Mouse (Mus musculus): ENCODE data around the gene Mapk3. TPM values are rescaled to one million over a fixed set of nuclear protein-coding genes. Genes with fewer than 3 reads are reported as not detected.

Gene Mapk3
- polyA plus RNA-seq, 1 experiment from 2014 or later, result 105 TPM

DNA sequence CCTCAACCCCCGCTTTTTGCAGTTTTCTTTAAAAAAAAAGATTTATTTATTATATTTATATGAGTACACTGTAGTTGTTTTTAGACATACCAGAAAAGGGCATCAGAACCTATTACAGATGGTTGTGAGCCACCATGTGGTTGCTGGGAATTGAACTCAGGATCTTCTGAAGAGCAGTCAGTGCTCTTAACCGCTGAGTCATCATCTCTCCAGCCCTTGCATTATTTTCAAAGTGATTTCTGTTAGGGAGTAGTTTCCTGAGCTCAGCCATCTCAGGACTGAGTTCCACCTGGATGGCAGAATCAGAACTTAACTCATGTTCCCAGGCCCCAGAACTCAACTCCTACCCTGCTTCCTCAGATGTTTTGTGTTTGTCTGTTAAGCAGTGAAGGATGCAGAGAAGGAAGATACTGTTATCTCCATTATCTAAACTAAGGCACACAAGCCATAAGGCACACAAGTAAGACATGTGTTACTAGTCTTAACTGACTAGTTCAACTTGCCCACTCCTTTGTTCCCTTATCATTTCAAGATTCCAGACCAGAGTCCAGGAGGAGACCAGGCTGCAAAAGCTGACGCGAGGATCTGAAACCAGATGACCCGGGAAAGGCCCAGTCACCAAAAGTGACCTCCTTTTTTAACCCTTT, 50.4 kb downstream of the Mapk3 start:
- no peaks in the 10 kb centered on the region for H3K9me3 ChIP-seq (ENCODE audit: control insufficient read depth, low read depth, low read length)
- peak overlapping the region; percentile 85 for H3K4me2 ChIP-seq (replicated peaks; ENCODE audit: low read depth, low read length)
- H3K27ac ChIP-seq (ENCODE audit: low read length), result no peak overlapping the region
- peak overlapping the region; percentile 53; the same call in 1 of the 2 replicates for H3K4me3 ChIP-seq (ENCODE audit: low read depth, low read length)
- no peaks in the 10 kb centered on the region; the same call in 1 of the 2 replicates for H3K36me3 ChIP-seq (ENCODE audit: control insufficient read depth, insufficient read depth, low read length)
- H3K4me1 ChIP-seq (ENCODE audit: control insufficient read depth, insufficient read depth, low read length), result peaks cover 16% of the 10 kb centered on the region
- no peaks in the 10 kb centered on the region for H3K27me3 ChIP-seq (ENCODE audit: control insufficient read depth, insufficient read depth, low read length)
- no peak for ATAC-seq (ENCODE audit: insufficient number of reproducible peaks, insufficient read depth, low FRiP score, low read depth)
- no peak overlapping the region; the same call in 1 of the 2 replicates for H3K9ac ChIP-seq (replicated peaks; ENCODE audit: low read depth, low read length)
- WGBS, result 41% methylated on average over 5 of the region's 5 CpGs

Other genes with a start within 250 kb of the Mapk3 start
- gene Eif3c, start 193.2 kb upstream of the Mapk3 start, polyA plus RNA-seq (2014; fragmentation: Nextera tagmentation; extraction: Ambion mirVana), result 163 and 172 TPM in 2 replicates
- gene Apobr, start 174.7 kb upstream of the Mapk3 start, polyA plus RNA-seq (2014; fragmentation: Nextera tagmentation; extraction: Ambion mirVana), result 0.20 and 0.43 TPM in 2 replicates
- 27.2 and 30.2 TPM in 2 replicates for gene Cln3, start 173.8 kb upstream of the Mapk3 start, polyA plus RNA-seq (2014; fragmentation: Nextera tagmentation; extraction: Ambion mirVana)
- not detected in 2 replicates for gene Il27, start 164.7 kb upstream of the Mapk3 start, polyA plus RNA-seq (2014; fragmentation: Nextera tagmentation; extraction: Ambion mirVana)
- gene Nupr1, start 128.7 kb upstream of the Mapk3 start, polyA plus RNA-seq (2014; fragmentation: Nextera tagmentation; extraction: Ambion mirVana), result 7.0 and 21.7 TPM in 2 replicates
- 61.2 and 67.4 TPM in 2 replicates for gene Sgf29, start 110.3 kb upstream of the Mapk3 start, polyA plus RNA-seq (2014; fragmentation: Nextera tagmentation; extraction: Ambion mirVana)
- 5.8 and 7.0 TPM in 2 replicates for gene Sult1a1, start 83.2 kb upstream of the Mapk3 start, polyA plus RNA-seq (2014; fragmentation: Nextera tagmentation; extraction: Ambion mirVana)
- 118 and 127 TPM in 2 replicates for gene Bola2, start 64.2 kb upstream of the Mapk3 start, polyA plus RNA-seq (2014; fragmentation: Nextera tagmentation; extraction: Ambion mirVana)
- 7.1 and 8.4 TPM in 2 replicates for gene Slx1b, start 63.8 kb upstream of the Mapk3 start, polyA plus RNA-seq (2014; fragmentation: Nextera tagmentation; extraction: Ambion mirVana)
- gene Coro1a, start 51.8 kb upstream of the Mapk3 start, polyA plus RNA-seq (2014; fragmentation: Nextera tagmentation; extraction: Ambion mirVana), result 28.6 and 29.5 TPM in 2 replicates
- 1.6 and 2.8 TPM in 2 replicates for gene Gdpd3, start 6.7 kb downstream of the Mapk3 start, polyA plus RNA-seq (2014; fragmentation: Nextera tagmentation; extraction: Ambion mirVana)
- gene Ypel3, start 17.4 kb downstream of the Mapk3 start, polyA plus RNA-seq (2014; fragmentation: Nextera tagmentation; extraction: Ambion mirVana), result 103 and 116 TPM in 2 replicates
- gene Tbx6, start 21.9 kb downstream of the Mapk3 start, polyA plus RNA-seq (2014; fragmentation: Nextera tagmentation; extraction: Ambion mirVana), result 0.56 and 0.95 TPM in 2 replicates
- gene Ppp4c, start 32.9 kb downstream of the Mapk3 start, polyA plus RNA-seq (2014; fragmentation: Nextera tagmentation; extraction: Ambion mirVana), result 239 and 258 TPM in 2 replicates
- gene Fam57b, start 38.1 kb downstream of the Mapk3 start, polyA plus RNA-seq (2014; fragmentation: Nextera tagmentation; extraction: Ambion mirVana), result 1.1 and 1.8 TPM in 2 replicates
- gene 4930451I11Rik, start 72.0 kb downstream of the Mapk3 start, polyA plus RNA-seq (2014; fragmentation: Nextera tagmentation; extraction: Ambion mirVana), result not detected in 2 replicates
- 0.75 and 2.0 TPM in 2 replicates for gene Doc2a, start 87.8 kb downstream of the Mapk3 start, polyA plus RNA-seq (2014; fragmentation: Nextera tagmentation; extraction: Ambion mirVana)
- 20.2 and 21.2 TPM in 2 replicates for gene Hirip3, start 102.4 kb downstream of the Mapk3 start, polyA plus RNA-seq (2014; fragmentation: Nextera tagmentation; extraction: Ambion mirVana)
- 78.2 and 80.3 TPM in 2 replicates for gene Ino80e, start 102.8 kb downstream of the Mapk3 start, polyA plus RNA-seq (2014; fragmentation: Nextera tagmentation; extraction: Ambion mirVana)
- 28.0 and 30.2 TPM in 2 replicates for gene Taok2, start 125.1 kb downstream of the Mapk3 start, polyA plus RNA-seq (2014; fragmentation: Nextera tagmentation; extraction: Ambion mirVana)
- gene Tmem219, start 163.3 kb downstream of the Mapk3 start, polyA plus RNA-seq (2014; fragmentation: Nextera tagmentation; extraction: Ambion mirVana), result 29.5 and 33.4 TPM in 2 replicates
- 14.7 and 16.1 TPM in 2 replicates for gene Kctd13, start 169.3 kb downstream of the Mapk3 start, polyA plus RNA-seq (2014; fragmentation: Nextera tagmentation; extraction: Ambion mirVana)
- gene Asphd1, start 190.0 kb downstream of the Mapk3 start, polyA plus RNA-seq (2014; fragmentation: Nextera tagmentation; extraction: Ambion mirVana), result 0.35 and 0.36 TPM in 2 replicates
- 2.9 and 3.6 TPM in 2 replicates for gene Sez6l2, start 191.0 kb downstream of the Mapk3 start, polyA plus RNA-seq (2014; fragmentation: Nextera tagmentation; extraction: Ambion mirVana)
- 96.8 and 106 TPM in 2 replicates for gene Cdipt, start 216.3 kb downstream of the Mapk3 start, polyA plus RNA-seq (2014; fragmentation: Nextera tagmentation; extraction: Ambion mirVana)
- 1.6 and 2.8 TPM in 2 replicates for gene Cdiptos, start 216.5 kb downstream of the Mapk3 start, polyA plus RNA-seq (2014; fragmentation: Nextera tagmentation; extraction: Ambion mirVana)

Data from stomach, embryonic 14.5 days (tissue).